Mouse (Mus musculus) bone marrow, adult 2 months (tissue): ENCODE measurements around the gene Ilk. TPM values are rescaled to one million over a fixed set of nuclear protein-coding genes. Genes with fewer than 3 reads are reported as not detected.

Experiments used
- H3K27ac ChIP-seq: fragments of 200-500 bp; 2 replicates; pipeline ENCODE4 v1.5.1; 2012; ENCODE audit warnings: low read depth, mild to moderate bottlenecking, control low read depth, inconsistent platforms, low read length; ENCODE audit not compliant: control insufficient read depth, poor library complexity, insufficient read depth
- H3K4me1 ChIP-seq: fragments of 200-500 bp; 2 replicates; pipeline ENCODE4 v1.6.1; 2011; ENCODE audit warnings: low read length; ENCODE audit not compliant: control insufficient read depth, insufficient read depth
- H3K4me3 ChIP-seq: fragments of 200-500 bp; replicated peaks from 2 replicates; pipeline ENCODE3; 2011; ENCODE audit warnings: mild to moderate bottlenecking, low read depth, low read length, control low read depth; ENCODE audit not compliant: control insufficient read depth
- CTCF ChIP-seq: fragments of 200-500 bp; IDR thresholded peaks from 2 replicates; pipeline ENCODE4 v1.5.1; 2011; ENCODE audit warnings: low read length, control low read depth; ENCODE audit not compliant: control insufficient read depth, insufficient read depth
- POLR2A ChIP-seq: fragments of 200-500 bp; IDR thresholded peaks from 2 replicates; pipeline ENCODE4 v1.6.1; 2011; ENCODE audit warnings: low read depth, mild to moderate bottlenecking, control low read depth, low read length, borderline replicate concordance; ENCODE audit not compliant: control insufficient read depth
- WGBS: fragments of 180-500 bp; shearing (Covaris S2); methylation state at CpG from one replicate; pipeline ENCODE4 v1.1.7; 2018; 5-methylcytosine and 5-hydroxymethylcytosine counted together
- polyA plus RNA-seq: library from polyadenylated mRNA; stranded (reverse); fragments of >200 nt; gene quantifications from 2 replicates; pipeline ENCODE4 v1.2.4, GENCODE M21; 2011; ENCODE audit warnings: low replicate concordance; ENCODE audit not compliant: missing spikeins, insufficient read depth, insufficient read length

The Ilk gene
- polyA plus RNA-seq: 79.3 and 114 TPM in 2 replicates

- TF ChIP-seq CTCF (no peak), POLR2A (peak; percentile 11; the same call in 1 of the 2 replicates)
- under 1% methylated on average over 61 of the region's 62 CpGs for WGBS
Observed at GRCm38 (mm10) chr7:105736264-105736901, at the start of gene Ilk. Gene Ilk, plus strand, starts transcription at chr7:105736592.

DNA sequence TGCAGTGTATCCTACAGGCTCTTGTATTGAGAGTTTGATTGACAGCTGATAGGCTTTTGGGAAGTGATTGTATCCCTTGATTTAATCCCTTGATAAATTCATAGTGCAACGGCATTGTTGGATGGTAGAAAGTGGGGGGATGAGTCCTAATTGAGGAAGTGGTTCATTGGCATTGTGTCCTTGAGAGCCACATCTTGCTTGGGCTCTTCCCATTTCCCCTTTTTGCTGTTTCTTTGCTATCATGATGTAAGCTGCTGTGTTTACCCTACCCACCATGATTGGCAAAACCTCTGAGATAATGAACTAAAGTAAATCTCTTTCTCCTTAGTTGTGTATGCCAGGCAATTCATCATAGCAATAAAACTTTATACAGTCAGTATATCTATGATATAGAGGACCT is 45.5 kb upstream of the Ilk start:
- H3K4me3 ChIP-seq: no peak overlapping the region
- no peaks in the 10 kb centered on the region for H3K4me1 ChIP-seq
- no peak overlapping the region for H3K27ac ChIP-seq
- WGBS: 3% methylated on average over 1 of the region's 1 CpGs
- TF ChIP-seq POLR2A (no peak), CTCF (no peak)

More at GRCm38 (mm10) chr7:105736264-105736901, at the start of gene Ilk:
- peak within 1 kb of the TSS; percentile 75 for H3K27ac ChIP-seq
- peak within 1 kb of the TSS; percentile 96 for H3K4me3 ChIP-seq
- no peaks in the 10 kb centered on the region; the same call in 1 of the 2 replicates for H3K4me1 ChIP-seq

DNA sequence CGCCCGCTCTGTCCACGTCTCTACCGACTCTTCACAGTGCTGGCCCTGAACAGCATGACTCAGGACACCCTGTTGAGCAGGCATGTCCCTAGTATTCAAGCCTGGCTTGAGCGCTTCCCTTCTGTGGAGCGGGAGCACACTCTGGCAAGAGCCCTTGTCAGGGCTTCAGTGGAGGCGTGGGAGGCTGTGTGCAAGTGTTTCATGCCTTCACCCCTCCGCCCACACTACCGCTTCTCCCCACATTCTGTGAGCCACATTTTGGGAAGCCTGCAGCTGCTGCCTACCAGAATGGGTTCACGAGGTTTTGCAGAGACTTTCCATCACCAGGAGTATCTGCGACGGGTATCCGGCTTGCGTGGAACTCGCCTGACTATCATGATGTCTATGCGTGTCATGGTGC is 33.2 kb upstream of the Ilk start:
- H3K4me1 ChIP-seq: no peaks in the 10 kb centered on the region
- WGBS: 85% methylated on average over 16 of the region's 16 CpGs
- H3K4me3 ChIP-seq: no peak overlapping the region
- TF ChIP-seq POLR2A (no peak), CTCF (no peak)
- H3K27ac ChIP-seq: no peak overlapping the region

- no peak overlapping the region for H3K4me3 ChIP-seq
- TF ChIP-seq POLR2A (no peak), CTCF (no peak)
- no peak overlapping the region for H3K27ac ChIP-seq
- H3K4me1 ChIP-seq: no peaks in the 10 kb centered on the region; the same call in 1 of the 2 replicates
- WGBS: 80% methylated on average over 4 of the region's 4 CpGs
Observed at GRCm38 (mm10) chr7:105703816-105704215, 32.6 kb upstream of the Ilk start.

GRCm38 (mm10) chr7:105708733-105709132 is 27.7 kb upstream of the Ilk start:
- no peak overlapping the region for H3K27ac ChIP-seq
- 60% methylated on average over 5 of the region's 5 CpGs for WGBS
- H3K4me3 ChIP-seq: no peak overlapping the region
- no peaks in the 10 kb centered on the region; the same call in 1 of the 2 replicates for H3K4me1 ChIP-seq
- TF ChIP-seq CTCF: no peak
- no peak for TF ChIP-seq POLR2A

- Histone ChIP-seq H3K4me1 (no peaks in the 10 kb centered on the region), H3K27ac (no peak overlapping the region), H3K4me3 (no peak overlapping the region)
- WGBS: 61% methylated on average over 3 of the region's 3 CpGs
- TF ChIP-seq CTCF: 0 out of 2 replicates have a peak, but pooled peaks have one; percentile 17
- no peak for TF ChIP-seq POLR2A
Observed at GRCm38 (mm10) chr7:105715366-105715765, 21.0 kb upstream of the Ilk start.

DNA sequence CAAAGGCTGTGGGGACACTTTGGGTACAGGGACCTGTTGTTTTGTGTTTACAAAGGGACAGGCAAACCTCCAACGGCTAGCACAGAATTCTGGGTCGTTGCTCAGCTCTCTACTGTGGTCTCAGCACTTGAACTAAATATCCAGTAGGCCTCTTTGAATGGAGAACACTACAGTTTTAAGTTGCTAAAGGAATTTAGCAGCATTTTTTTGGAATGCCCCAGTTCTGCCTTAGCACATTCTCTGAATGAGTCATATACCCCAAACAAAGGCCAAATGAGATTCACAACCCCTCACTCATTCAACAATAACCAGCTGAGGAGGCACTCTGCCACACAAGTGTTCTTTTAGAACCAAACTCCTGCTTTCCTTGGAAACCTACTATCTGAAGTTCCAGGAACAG is 14.5 kb upstream of the Ilk start:
- no peak for TF ChIP-seq CTCF
- TF ChIP-seq POLR2A: no peak
- WGBS: 66% methylated on average over 2 of the region's 2 CpGs
- no peaks in the 10 kb centered on the region for H3K4me1 ChIP-seq

GRCm38 (mm10) chr7:105726144-105726979 is 10.0 kb upstream of the Ilk start:
- no peak overlapping the region for H3K4me3 ChIP-seq
- no peak overlapping the region for H3K27ac ChIP-seq
- 77% methylated on average over 4 of the region's 4 CpGs for WGBS
- peak; percentile 41; the same call in 1 of the 2 replicates for TF ChIP-seq CTCF
- no peak for TF ChIP-seq POLR2A
- H3K4me1 ChIP-seq: no peaks in the 10 kb centered on the region

More for the DNA sequence above, 14.5 kb upstream of the Ilk start:
- H3K27ac ChIP-seq: no peak overlapping the region
- no peak overlapping the region for H3K4me3 ChIP-seq

DNA sequence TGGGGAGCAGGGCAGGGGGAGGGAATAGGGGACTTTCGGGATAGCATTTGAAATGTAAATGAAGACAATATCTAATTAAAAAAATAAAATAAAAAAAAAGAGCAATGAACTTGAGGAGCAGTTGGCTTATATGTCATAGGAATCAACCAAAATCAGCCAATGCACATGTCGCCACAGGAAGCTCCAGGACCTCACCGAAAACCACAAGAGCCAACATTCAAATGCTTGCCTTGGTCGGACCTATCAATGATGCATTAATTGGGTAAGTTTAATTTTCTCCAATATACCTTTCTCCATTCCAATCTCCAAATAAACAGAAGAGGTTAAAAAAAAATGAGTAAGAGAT is 9.4 kb upstream of the Ilk start:
- WGBS: 42% methylated on average over 4 of the region's 4 CpGs
- Histone ChIP-seq H3K4me3 (no peak overlapping the region), H3K4me1 (no peaks in the 10 kb centered on the region), H3K27ac (no peak overlapping the region)
- TF ChIP-seq POLR2A: no peak
- no peak for TF ChIP-seq CTCF
